Mouse (Mus musculus) C2C12 (cell line): ENCODE data around the gene Eef2. TPM values are rescaled to one million over a fixed set of nuclear protein-coding genes. Genes with fewer than 3 reads are reported as not detected.

Experiments
- H3K27me3 ChIP-seq: one replicate; pipeline ENCODE4 v1.6.1; 2011; ENCODE audit not compliant: control insufficient read depth, insufficient read depth, insufficient read length
- H3K36me3 ChIP-seq: one replicate; pipeline ENCODE4 v1.6.1; 2011; ENCODE audit not compliant: control insufficient read depth, insufficient read depth
- H3K4me3 ChIP-seq: one replicate; pipeline ENCODE4 v1.5.1; 2011; ENCODE audit warnings: mild to moderate bottlenecking, control low read depth; ENCODE audit not compliant: poor library complexity, insufficient read depth, severe bottlenecking
- H3K79me2 ChIP-seq: one replicate; pipeline ENCODE4 v1.6.1; 2011; ENCODE audit not compliant: control insufficient read depth, insufficient read depth
- H3K79me3 ChIP-seq: one replicate; pipeline ENCODE4 v1.6.1; 2011; ENCODE audit warnings: low read depth, control low read depth
- H3ac ChIP-seq: one replicate; pipeline ENCODE3; 2011; ENCODE audit warnings: low read depth; ENCODE audit not compliant: control insufficient read depth, insufficient read length
- CEBPB ChIP-seq: IDR thresholded peaks from one replicate; pipeline ENCODE4 v1.6.1; 2011; ENCODE audit warnings: low read depth, mild to moderate bottlenecking, control low read depth, moderate library complexity
- CTCF ChIP-seq: IDR thresholded peaks from one replicate; pipeline ENCODE4 v1.5.1; 2011; ENCODE audit not compliant: control insufficient read depth, insufficient read depth, insufficient read length
- FOSL1 ChIP-seq: IDR thresholded peaks from one replicate; pipeline ENCODE4 v1.8.0; 2011; ENCODE audit warnings: mild to moderate bottlenecking, low read length; ENCODE audit not compliant: poor library complexity, insufficient read depth, severe bottlenecking
- MAX ChIP-seq: IDR thresholded peaks from one replicate; pipeline ENCODE4 v1.6.1; 2011; ENCODE audit warnings: mild to moderate bottlenecking, control low read depth
- MYOD1 ChIP-seq: IDR thresholded peaks from one replicate; pipeline ENCODE4 v1.6.1; 2011; ENCODE audit warnings: low read depth; ENCODE audit not compliant: control insufficient read depth, insufficient read length
- MYOG ChIP-seq: IDR thresholded peaks from one replicate; pipeline ENCODE4 v1.6.1; 2011; ENCODE audit not compliant: control insufficient read depth, insufficient read length; ENCODE audit errors: extremely low read depth
- USF1 ChIP-seq: IDR thresholded peaks from one replicate; pipeline ENCODE4 v1.6.1; 2011; ENCODE audit warnings: low read depth, mild to moderate bottlenecking, control low read depth, moderate library complexity
- polyA plus RNA-seq: library from polyadenylated mRNA; unstranded; fragments of >200 nt; fragmentation: generic; extraction: Trizol; gene quantifications from one replicate; pipeline ENCODE4 v1.2.1, GENCODE M21; 2012; ENCODE audit warnings: missing spikeins

Eef2 gene
- polyA plus RNA-seq, 1 experiment = 2,537 TPM

DNA sequence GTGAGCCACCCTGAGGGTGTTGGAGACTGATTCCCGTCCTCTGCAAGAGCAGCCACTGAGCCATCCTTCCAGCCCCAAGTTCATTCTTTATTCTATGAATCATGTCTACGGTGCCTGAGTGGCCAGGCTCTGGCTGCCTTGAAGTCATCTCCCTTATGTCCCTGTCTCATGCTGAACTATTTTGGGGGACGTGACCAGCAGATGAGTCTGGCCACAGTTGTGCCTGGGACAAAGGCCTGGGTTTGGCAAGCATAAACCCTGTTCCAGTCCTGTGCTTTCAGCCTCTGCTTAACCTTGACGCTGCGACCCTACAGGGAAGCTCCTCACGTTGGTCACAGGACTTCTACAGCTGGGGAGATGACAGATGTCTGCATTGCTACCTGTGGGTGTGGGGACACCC lies 20.9 kb downstream of the Eef2 start:
- Histone ChIP-seq H3K79me3 (no peaks in the 10 kb centered on the region), H3K79me2 (no peaks in the 10 kb centered on the region), H3K36me3 (no peaks in the 10 kb centered on the region), H3K27me3 (peaks cover 4% of the 10 kb centered on the region), H3ac (no peak overlapping the region), H3K4me3 (no peak overlapping the region)
- TF ChIP-seq CTCF (no peak), MAX (no peak)

DNA sequence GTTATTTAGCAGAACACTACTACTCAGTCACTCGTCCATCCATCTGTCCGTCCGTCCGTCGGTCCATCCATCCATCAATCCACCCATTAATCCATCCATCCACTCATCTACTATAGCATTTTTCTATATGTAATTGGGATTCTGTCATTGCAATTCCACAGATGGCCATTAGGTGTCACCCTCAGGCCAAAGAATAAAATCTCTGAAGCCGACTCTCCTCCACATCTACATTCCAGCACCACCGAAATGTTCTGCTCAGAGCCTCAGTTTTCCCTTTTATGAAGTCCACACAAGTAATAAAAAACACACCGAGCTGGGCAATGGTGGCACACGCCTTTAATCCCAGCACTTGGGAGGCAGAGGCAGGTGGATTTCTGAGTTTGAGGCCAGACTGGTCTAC lies 21.8 kb downstream of the Eef2 start:
- no peak overlapping the region for H3K4me3 ChIP-seq
- peaks cover 4% of the 10 kb centered on the region for H3K27me3 ChIP-seq
- H3ac ChIP-seq = no peak overlapping the region
- H3K79me3 ChIP-seq = no peaks in the 10 kb centered on the region
- TF ChIP-seq FOSL1 = no peak
- TF ChIP-seq MAX = no peak
- no peak for TF ChIP-seq MYOD1
- no peak for TF ChIP-seq MYOG
- TF ChIP-seq CTCF = no peak
- no peak for TF ChIP-seq CEBPB
- no peaks in the 10 kb centered on the region for H3K36me3 ChIP-seq
- no peaks in the 10 kb centered on the region for H3K79me2 ChIP-seq

DNA sequence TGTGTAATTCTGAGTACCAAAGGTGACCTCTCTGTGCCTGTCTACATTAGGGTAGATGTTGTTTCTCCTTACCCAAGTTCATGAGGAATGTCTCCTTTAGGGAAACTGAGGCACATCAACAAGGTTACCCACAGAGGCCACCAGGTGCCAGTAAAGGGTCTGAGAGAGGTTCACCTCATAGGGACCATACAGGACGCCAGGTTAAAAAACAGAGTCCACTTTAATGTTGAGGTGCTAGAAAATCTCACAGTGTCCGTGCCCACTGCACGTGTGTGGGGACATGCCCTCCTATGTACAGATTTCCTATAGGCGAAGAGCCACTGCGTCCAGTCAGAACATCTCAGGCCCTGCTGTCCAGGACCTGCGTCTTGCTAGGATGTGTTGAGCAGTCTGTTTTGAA lies 22.6 kb downstream of the Eef2 start:
- Histone ChIP-seq H3K4me3 (no peak overlapping the region), H3K79me2 (no peaks in the 10 kb centered on the region), H3K27me3 (peaks cover 4% of the 10 kb centered on the region), H3ac (no peak overlapping the region), H3K36me3 (no peaks in the 10 kb centered on the region), H3K79me3 (no peaks in the 10 kb centered on the region)
- no peak for TF ChIP-seq MYOG
- no peak for TF ChIP-seq CEBPB
- TF ChIP-seq USF1 = no peak
- TF ChIP-seq CTCF = no peak
- TF ChIP-seq FOSL1 = no peak
- no peak for TF ChIP-seq MYOD1
- TF ChIP-seq MAX = no peak

DNA sequence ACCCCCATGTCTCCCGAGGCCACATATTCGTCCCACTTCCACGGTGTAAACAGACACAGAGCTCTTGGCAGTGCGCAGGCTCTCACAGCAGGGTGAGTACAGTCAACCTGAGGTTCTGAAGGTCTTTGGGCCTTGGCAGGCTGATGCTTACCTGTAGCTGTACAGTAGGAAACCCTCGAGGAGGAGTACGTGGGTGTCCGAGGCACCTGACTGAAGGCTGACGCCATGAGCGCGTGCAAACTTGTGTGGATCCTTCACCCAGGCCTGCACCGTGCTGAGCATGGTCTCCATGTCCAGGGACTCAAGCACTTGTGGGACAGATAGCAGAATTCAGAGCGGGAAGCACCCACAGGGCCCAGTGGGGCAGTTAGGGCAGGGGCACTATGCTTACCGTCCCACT lies 23.7 kb downstream of the Eef2 start:
- Histone ChIP-seq H3K36me3 (no peaks in the 10 kb centered on the region), H3K27me3 (peaks cover 4% of the 10 kb centered on the region)
- TF ChIP-seq CTCF (no peak), MYOD1 (no peak), FOSL1 (no peak), USF1 (no peak), MAX (no peak), MYOG (no peak), CEBPB (no peak)

DNA sequence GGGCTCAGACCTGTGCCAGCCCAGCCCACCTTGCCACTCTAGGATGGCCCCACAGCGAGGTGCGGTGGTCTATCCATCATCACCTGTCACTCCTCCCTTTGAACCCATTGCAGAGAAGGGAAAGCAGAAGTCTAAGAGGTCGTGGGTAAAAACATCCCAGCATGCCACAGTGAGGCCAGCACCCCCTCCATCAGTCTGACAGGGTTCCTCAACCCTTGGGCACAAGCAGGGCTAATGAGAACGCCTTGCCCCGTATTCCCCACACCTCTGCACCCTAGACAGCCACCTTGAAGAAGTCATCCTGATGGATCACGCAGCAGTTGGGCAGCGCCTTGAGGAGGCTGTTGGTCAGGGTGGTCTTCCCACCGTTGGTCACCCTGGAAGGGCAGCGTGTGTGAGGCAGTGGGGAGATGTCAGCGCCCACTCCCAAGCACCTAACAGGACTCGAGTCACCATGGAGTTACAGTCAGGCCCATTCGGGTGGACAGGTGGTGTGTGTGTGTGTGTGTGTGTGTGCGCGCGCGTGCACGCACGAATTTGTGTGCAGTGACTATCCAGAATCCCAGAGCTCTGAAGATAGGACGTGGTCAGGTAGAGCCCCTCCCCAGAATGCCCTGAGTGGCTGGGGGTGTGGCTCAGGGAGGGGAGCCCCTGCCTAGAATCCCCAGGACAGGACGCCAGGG lies 24.3 kb downstream of the Eef2 start:
- no peak overlapping the region for H3K4me3 ChIP-seq
- no peaks in the 10 kb centered on the region for H3K79me2 ChIP-seq
- H3ac ChIP-seq = no peak overlapping the region
- H3K79me3 ChIP-seq = no peaks in the 10 kb centered on the region
- H3K27me3 ChIP-seq = peaks cover 4% of the 10 kb centered on the region
- no peaks in the 10 kb centered on the region for H3K36me3 ChIP-seq
- TF ChIP-seq MAX (no peak), CTCF (no peak), MYOG (no peak), MYOD1 (no peak)

More for the DNA sequence above, 23.7 kb downstream of the Eef2 start:
- Histone ChIP-seq H3K79me2 (no peaks in the 10 kb centered on the region), H3K4me3 (no peak overlapping the region), H3K79me3 (no peaks in the 10 kb centered on the region), H3ac (no peak overlapping the region)

DNA sequence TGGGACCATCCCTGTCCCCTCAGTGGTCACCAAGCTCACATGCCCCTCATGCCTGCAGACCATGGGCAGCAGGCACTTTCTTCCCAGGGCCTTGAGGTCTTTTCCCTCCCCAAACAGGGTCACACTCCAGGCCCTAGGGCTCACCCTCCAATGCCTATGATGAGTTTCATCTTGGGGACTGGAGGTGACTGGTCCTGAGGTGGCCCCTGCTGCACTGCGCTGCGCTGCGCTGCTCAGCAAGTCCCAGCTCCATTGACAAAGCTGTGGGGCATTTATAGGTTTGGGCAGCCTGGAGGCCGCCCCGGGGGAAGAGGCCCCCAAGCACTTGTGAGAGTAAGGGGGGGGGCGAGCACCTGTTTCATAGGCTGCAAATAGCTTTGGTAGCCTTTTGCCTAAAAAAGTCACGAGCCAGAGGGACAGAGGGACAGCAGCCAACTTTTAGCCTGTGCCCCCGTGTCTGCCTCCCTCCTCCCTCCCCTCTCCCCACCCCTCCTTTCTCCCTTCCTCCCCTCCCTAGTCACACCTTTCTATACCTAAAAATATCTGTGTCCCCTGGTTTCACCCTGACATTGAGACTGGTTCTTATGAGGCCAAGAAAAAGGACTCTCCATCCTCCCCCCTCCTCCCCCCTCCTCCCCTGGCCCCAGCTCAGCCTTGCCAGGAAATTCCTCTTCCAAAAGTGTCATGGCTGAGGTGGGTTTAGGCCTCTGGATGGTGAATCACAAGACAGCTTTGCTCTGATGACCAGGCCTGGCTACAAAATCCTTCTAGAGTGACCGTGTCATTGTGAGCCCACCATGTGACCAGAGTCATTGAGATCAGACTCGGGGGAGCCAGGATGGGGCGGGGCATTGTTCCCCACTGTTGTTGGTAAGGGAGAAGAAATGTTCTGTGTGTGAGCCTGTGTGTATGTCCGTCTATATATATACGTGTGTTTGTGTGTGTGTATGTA lies 25.7 kb downstream of the Eef2 start, which contains the start of gene Nmrk2:
Gene Nmrk2, minus strand, starts transcription at position 245 of the 952 bp plus-strand sequence.
- Histone ChIP-seq H3ac (no peak within 1 kb of the TSS), H3K79me3 (no peaks in the 10 kb centered on the region), H3K79me2 (no peaks in the 10 kb centered on the region), H3K36me3 (no peaks in the 10 kb centered on the region), H3K27me3 (peaks cover 10% of the 10 kb centered on the region), H3K4me3 (no peak within 1 kb of the TSS)
- TF ChIP-seq CTCF (no peak), FOSL1 (no peak), MYOG (no peak), MAX (no peak), CEBPB (no peak), MYOD1 (no peak), USF1 (no peak)
